In genomic region chr16:16311319-16311718, GRCm38 (mm10) we compare ENCODE assay signal across 11 mouse cellular contexts.
"Had no signal": no experiment of that assay in that cellular context is flagged by ENCODE, and none has a peak within 500 bp of the region (broad histone marks: within the 10 kb centered on the region; RNA-seq: fewer than 3 reads in every experiment).

No protein-coding gene starts in this region.

- H3K4me1 ChIP-seq: liver, embryonic 15.5 days had no signal

- DNase-seq: kidney, adult 18-20 months; kidney, postnatal 25 days; liver; lung, adult 2 months; lung, postnatal 36 days; right cerebral cortex, postnatal 4 days; spleen, adult 18-20 months; thymus, postnatal 36 days had no signal

- H3K9ac ChIP-seq: liver, embryonic 15.5 days had no signal

- H3K9me3 ChIP-seq: liver, embryonic 15.5 days had no signal

- H3K4me3 ChIP-seq: left cerebral cortex, adult 2 months; liver, embryonic 15.5 days had no signal

- H3K27ac ChIP-seq: left cerebral cortex, adult 2 months; liver, embryonic 15.5 days had no signal

- ATAC-seq: lung, postnatal 0 days had no signal

- H3K27me3 ChIP-seq: liver, embryonic 15.5 days had no signal

- H3K4me2 ChIP-seq: liver, embryonic 15.5 days had no signal
